Mouse (Mus musculus) hindbrain, embryonic 13.5 days (tissue): ENCODE results near the gene 1600002K03Rik. TPM values are rescaled to one million over a fixed set of nuclear protein-coding genes. Genes with fewer than 3 reads are reported as not detected.

Experiments
- ATAC-seq: fragments of 200-750 bp; cut with Nextera tagmentation; 2 replicates; pipeline ENCODE4 v1.8.0; 2017; ENCODE audit warnings: moderate TSS enrichment; ENCODE audit not compliant: low FRiP score
- H3K27ac ChIP-seq: fragments of 300-500 bp; sonication (generic); 2 replicates; pipeline ENCODE4 v1.5.1; 2015; ENCODE audit warnings: inconsistent platforms, mild to moderate bottlenecking, moderate library complexity
- H3K27me3 ChIP-seq: fragments of 300-500 bp; sonication (generic); 2 replicates; pipeline ENCODE4 v1.6.1; 2015; ENCODE audit warnings: mild to moderate bottlenecking, inconsistent platforms
- H3K36me3 ChIP-seq: fragments of 300-500 bp; sonication (generic); 2 replicates; pipeline ENCODE4 v1.6.1; 2015; ENCODE audit warnings: mild to moderate bottlenecking, inconsistent platforms
- H3K4me1 ChIP-seq: fragments of 300-500 bp; sonication (generic); replicated peaks from 2 replicates; pipeline ENCODE4 v1.6.1; 2015; ENCODE audit warnings: inconsistent platforms
- H3K4me2 ChIP-seq: fragments of 300-500 bp; sonication (generic); 2 replicates; pipeline ENCODE4 v1.6.1; 2015; ENCODE audit warnings: inconsistent platforms, mild to moderate bottlenecking, moderate library complexity
- H3K4me3 ChIP-seq: fragments of 300-500 bp; sonication (generic); 2 replicates; pipeline ENCODE4 v1.5.1; 2015; ENCODE audit warnings: mild to moderate bottlenecking, inconsistent platforms
- H3K9ac ChIP-seq: fragments of 300-500 bp; sonication (generic); 2 replicates; pipeline ENCODE4 v1.6.1; 2015; ENCODE audit warnings: mild to moderate bottlenecking, inconsistent platforms
- H3K9me3 ChIP-seq: fragments of 300-500 bp; sonication (generic); 2 replicates; pipeline ENCODE4 v1.6.1; 2016; ENCODE audit warnings: inconsistent platforms
- WGBS: fragments of 180-500 bp; shearing (Covaris S2); methylation state at CpG from one replicate; pipeline ENCODE4 v1.1.7; 2015; 5-methylcytosine and 5-hydroxymethylcytosine counted together
- polyA plus RNA-seq: library from polyadenylated mRNA; unstranded; fragments of >200 nt; fragmentation: Nextera tagmentation; extraction: Ambion mirVana; gene quantifications from 2 replicates; pipeline ENCODE4 v1.2.1, GENCODE M21; 2015

The 1600002K03Rik gene
- 11.9 and 14.1 TPM in 2 replicates for polyA plus RNA-seq

DNA sequence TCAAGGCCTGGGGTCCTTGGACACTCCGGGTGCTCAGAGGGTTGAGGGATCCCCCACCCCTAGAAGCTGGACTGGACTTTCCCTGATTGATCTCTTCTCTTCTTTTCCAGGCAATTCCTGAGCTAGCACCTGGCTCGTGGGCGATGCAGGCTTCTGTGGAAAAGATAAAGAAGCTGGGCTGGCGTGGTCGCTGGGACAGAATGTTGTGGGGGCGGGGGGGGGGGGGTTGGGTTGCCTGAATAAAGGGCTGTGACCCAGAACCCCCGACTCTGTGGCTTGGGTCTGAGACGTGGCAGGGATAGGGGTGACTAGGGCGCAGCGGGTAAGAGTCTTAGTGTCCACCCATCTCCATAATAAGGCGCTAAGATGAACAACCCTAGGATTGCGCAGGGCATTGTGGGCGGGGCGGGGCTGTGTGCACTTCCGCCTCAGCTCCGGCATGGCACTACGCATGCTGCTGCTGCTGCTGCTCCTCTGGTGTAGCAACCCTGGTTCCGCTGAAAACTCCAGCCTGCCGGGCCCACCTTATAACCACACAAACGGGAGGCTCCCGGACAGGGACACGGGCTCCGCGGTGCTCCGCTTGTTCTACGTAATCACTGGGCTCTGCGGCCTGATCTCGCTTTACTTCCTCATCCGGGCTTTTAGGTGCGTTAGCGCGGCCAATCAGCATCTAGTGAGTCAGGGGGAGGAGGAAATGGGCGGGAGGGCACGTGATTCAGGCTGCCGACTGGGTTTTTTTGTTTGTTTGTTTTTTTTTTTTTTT lies at the start of gene 1600002K03Rik:
TSS of gene 1600002K03Rik (plus strand) at position 418 of the 766 bp plus-strand sequence.
- peak; percentile 75 for ATAC-seq
- H3K27ac ChIP-seq, result peak within 1 kb of the TSS; percentile 93
- H3K9me3 ChIP-seq, result no peaks in the 10 kb centered on the region
- no peaks in the 10 kb centered on the region for H3K27me3 ChIP-seq
- H3K9ac ChIP-seq, result peak within 1 kb of the TSS; percentile 71
- H3K4me3 ChIP-seq, result peak within 1 kb of the TSS; percentile 47
- H3K4me2 ChIP-seq, result peak within 1 kb of the TSS; percentile 61
- H3K36me3 ChIP-seq, result peaks cover 33% of the 10 kb centered on the region
- WGBS, result 7% methylated on average over 35 of the region's 35 CpGs
- H3K4me1 ChIP-seq, result peaks cover 62% of the 10 kb centered on the region

DNA sequence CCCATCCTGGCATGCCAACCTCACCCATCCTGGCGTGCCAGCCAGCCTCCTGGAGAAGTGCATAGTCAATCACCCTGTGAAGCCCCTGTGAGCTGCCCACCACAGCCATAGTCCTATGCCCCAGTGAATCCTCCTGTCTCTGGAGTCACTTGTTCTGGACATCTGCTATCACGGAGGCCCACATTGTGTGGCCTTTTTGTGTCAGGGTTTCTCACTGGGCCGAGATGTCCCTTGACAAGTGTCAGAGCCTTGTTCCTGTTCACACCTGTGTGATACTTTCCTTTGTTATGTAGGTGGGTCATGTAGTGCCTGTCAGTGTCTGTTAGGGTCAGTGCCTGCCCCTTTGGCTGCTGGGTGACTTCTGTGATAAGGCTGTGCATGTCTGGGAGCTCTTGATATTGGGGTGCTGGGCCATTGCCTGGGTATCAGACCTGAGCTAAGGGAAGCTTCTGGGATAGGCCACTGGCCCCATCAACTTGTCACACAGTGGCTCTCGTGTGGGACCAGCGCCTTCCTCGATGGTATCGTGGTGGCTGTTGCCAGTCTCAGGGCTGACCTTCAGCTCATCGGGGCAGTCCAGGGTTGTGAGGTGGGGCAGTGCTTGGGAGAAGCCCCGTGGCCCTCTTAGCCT lies 48.7 kb upstream of the 1600002K03Rik start:
- 95% methylated on average over 9 of the region's 9 CpGs for WGBS
- Histone ChIP-seq H3K36me3 (peaks cover 81% of the 10 kb centered on the region), H3K9me3 (no peaks in the 10 kb centered on the region), H3K4me3 (no peak overlapping the region), H3K27ac (no peak overlapping the region), H3K27me3 (no peaks in the 10 kb centered on the region), H3K4me1 (peaks cover 24% of the 10 kb centered on the region), H3K9ac (peak overlapping the region; percentile 49; the same call in 1 of the 2 replicates), H3K4me2 (no peak overlapping the region)
- ATAC-seq, result no peak

DNA sequence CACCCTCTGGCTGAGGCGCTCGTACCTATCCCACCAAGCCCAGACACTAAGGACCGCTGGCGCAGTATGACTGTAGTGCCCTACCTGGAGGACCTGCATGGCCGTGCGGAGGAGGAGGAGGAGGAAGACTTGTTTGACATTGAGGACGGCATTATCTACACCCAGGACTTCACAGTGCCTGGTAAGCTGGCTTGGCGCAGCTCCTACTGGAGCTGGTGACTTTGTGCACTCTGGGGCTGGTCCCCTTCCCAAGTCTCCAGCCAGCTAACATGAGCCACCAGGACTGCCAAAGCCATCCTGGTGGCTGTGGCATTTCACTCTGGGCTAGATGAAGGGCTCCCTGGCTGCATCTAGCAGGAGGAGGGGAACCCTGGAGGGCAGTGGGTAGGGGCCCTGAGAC lies 44.8 kb upstream of the 1600002K03Rik start:
- no peak overlapping the region for H3K9ac ChIP-seq
- no peak overlapping the region; the same call in 1 of the 2 replicates for H3K27ac ChIP-seq
- H3K4me2 ChIP-seq, result no peak overlapping the region
- ATAC-seq, result no peak
- no peaks in the 10 kb centered on the region for H3K9me3 ChIP-seq
- H3K4me3 ChIP-seq, result no peak overlapping the region
- peaks cover 98% of the 10 kb centered on the region for H3K36me3 ChIP-seq
- WGBS, result 92% methylated on average over 8 of the region's 8 CpGs
- 0 out of 2 replicates have a peak, but pooled peaks cover 7% of the 10 kb centered on the region for H3K27me3 ChIP-seq
- peaks cover 24% of the 10 kb centered on the region for H3K4me1 ChIP-seq

DNA sequence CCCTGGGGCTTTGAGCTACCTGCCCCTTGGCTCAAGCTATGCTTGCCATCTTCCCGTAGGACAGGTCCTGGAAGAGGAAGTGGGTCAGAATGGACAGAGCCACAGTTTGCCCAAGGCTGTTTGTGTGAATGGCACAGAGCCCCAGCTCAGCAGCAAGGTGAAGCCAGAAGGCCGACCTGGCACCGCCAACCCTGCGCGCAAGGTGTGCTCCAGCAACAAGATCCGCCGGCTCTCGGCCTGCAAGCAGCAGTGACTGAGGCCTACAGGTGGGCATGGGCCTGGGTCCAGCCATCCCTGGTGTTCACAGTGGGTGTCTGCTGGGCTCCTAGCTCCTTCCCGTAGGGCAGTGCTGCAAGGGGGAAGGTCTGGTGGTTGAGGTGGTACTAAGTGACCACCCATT lies 42.9 kb upstream of the 1600002K03Rik start:
- peaks cover 100% of the 10 kb centered on the region for H3K36me3 ChIP-seq

DNA sequence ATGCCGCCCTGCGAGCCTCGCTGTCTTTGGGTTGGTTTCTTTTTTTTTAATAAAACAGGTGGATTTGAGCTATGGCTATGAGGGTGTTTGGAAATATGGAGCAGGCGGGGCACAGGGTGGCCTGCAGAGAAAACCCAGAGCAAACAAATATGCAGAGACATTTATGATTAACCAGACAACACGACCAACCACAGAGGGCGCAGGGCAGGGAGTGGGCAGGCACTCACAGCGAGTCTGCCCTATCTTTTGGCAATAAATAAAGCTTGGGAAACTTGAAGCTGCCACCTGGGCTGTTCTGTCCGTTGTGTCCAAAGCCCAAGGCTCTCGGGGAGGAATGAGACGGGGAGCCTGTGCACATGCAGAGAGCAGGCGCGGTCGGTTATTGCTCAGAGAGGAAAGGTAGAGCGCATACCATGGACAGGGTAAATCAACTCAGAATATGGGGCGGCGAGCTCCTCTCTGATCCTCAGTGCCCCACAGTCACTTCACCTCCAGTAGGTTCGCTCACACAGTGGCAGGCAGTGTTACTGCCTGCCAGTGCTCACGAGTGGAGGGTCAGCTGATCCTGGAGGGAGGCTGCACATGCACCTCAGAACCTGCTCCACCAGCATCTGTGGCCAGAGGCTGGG lies 42.2 kb upstream of the 1600002K03Rik start:
- no peak for ATAC-seq
- peaks cover 17% of the 10 kb centered on the region; the same call in 1 of the 2 replicates for H3K27me3 ChIP-seq
- H3K27ac ChIP-seq, result no peak overlapping the region
- peaks cover 20% of the 10 kb centered on the region for H3K4me1 ChIP-seq
- no peak overlapping the region for H3K4me2 ChIP-seq
- 86% methylated on average over 18 of the region's 18 CpGs for WGBS
- H3K9ac ChIP-seq, result no peak overlapping the region
- no peak overlapping the region for H3K4me3 ChIP-seq
- H3K9me3 ChIP-seq, result no peaks in the 10 kb centered on the region
- H3K36me3 ChIP-seq, result peaks cover 100% of the 10 kb centered on the region

More for the DNA sequence above, 42.9 kb upstream of the 1600002K03Rik start:
- WGBS, result 94% methylated on average over 9 of the region's 9 CpGs
- peaks cover 11% of the 10 kb centered on the region; the same call in 1 of the 2 replicates for H3K27me3 ChIP-seq
- no peak overlapping the region for H3K4me2 ChIP-seq
- 0 out of 2 replicates have a peak overlapping the region, but pooled peaks have one; percentile 1 for H3K9ac ChIP-seq
- H3K4me1 ChIP-seq, result peaks cover 23% of the 10 kb centered on the region
- no peak for ATAC-seq
- H3K27ac ChIP-seq, result no peak overlapping the region
- H3K4me3 ChIP-seq, result no peak overlapping the region
- H3K9me3 ChIP-seq, result no peaks in the 10 kb centered on the region

DNA sequence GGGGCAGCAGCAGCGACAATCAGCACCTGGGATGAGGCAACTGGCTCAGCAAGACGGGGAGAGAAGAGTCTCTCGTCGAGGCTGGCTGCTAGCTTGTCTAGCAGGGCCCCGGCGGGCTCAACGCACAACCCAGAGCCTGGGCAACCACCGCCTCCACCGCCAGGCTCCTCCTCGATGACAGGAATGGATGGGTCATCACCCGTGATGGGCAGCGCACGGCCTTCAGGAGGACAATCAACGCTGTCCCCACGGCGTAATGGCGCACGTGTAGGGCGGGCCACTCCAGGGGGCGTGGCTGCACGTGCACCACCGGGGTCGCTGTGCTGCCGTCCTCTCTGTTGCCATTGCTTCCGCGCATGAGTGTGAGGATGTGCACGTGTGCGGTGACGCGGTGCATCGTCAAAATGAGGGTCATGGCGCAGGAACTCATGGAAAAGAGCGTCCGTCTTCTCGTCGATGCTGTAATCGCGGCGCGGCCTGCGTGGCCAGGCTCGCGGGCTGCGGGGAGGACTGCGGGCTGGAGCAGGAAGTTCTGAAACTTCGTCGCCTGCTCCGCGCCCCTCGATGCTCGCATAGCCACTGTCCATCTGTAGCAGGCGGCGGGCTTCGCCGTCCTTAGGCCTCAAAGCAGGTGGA lies 41.3 kb upstream of the 1600002K03Rik start:
- H3K4me1 ChIP-seq, result peaks cover 27% of the 10 kb centered on the region
- peaks cover 100% of the 10 kb centered on the region for H3K36me3 ChIP-seq
- peak overlapping the region; percentile 13; the same call in 1 of the 2 replicates for H3K27ac ChIP-seq
- H3K27me3 ChIP-seq, result peaks cover 25% of the 10 kb centered on the region
- 8% methylated on average over 55 of the region's 55 CpGs for WGBS
- no peaks in the 10 kb centered on the region for H3K9me3 ChIP-seq
- ATAC-seq, result peak; percentile 34; the same call in 1 of the 2 replicates
- peak overlapping the region; percentile 49 for H3K9ac ChIP-seq
- peak overlapping the region; percentile 23 for H3K4me2 ChIP-seq
- H3K4me3 ChIP-seq, result peak overlapping the region; percentile 9

DNA sequence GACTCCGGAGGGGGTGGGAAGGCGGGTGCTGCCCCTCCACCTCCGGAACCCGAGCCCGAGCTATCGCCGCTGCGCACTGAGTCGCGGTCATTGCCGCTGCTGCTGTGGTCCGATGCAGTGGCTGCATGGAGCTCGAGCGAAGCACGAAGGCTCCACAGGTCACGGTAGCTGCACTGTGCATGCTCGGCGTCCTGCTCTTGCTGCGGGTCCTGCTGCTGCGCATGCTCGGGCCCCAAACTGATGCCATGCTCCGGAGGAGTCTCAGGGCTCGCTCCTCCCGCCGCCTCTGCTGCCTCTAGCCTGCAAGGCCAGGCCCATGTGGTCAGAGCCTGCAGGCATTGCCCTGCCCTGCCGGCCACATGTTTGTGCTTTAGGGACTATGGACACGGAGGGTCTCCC lies 40.8 kb upstream of the 1600002K03Rik start:
- WGBS, result 34% methylated on average over 27 of the region's 27 CpGs
- Histone ChIP-seq H3K27me3 (peaks cover 30% of the 10 kb centered on the region), H3K4me2 (peak overlapping the region; percentile 23), H3K36me3 (peaks cover 97% of the 10 kb centered on the region), H3K9me3 (no peaks in the 10 kb centered on the region), H3K27ac (peak overlapping the region; percentile 13; the same call in 1 of the 2 replicates), H3K4me3 (peak overlapping the region; percentile 9), H3K9ac (peak overlapping the region; percentile 49), H3K4me1 (peaks cover 32% of the 10 kb centered on the region)
- ATAC-seq, result no peak

DNA sequence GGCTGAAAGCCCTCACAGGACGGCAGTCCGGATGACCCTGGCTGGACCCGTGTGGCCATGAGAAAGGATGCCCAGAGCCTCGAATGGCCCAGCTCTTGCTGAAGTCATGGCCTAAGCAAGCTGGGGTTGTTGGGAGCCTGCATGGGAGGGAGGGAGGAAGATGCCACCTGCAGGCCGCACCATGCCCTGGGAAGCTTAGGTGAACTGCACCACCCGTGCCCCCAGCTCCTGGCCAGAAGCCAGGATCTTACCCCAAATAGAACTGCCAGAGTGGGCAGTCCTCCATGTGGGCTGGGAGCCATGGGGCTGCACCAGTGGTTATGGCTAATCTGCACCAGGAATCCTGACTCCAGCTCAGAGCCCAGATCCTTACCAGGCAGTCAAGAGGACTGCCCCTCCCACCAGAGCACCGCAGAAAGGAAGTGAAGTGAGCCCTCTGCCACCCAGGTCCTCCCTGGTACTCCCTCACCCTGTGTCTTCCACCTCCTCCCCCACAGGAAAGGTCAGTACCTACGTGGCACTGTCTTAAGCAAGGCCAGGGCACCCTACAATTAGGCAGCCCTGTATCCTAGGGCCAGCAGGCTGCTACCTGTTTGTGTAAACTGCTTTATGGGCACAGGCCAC lies 39.4 kb upstream of the 1600002K03Rik start:
- no peak overlapping the region for H3K9ac ChIP-seq
- H3K36me3 ChIP-seq, result peaks cover 83% of the 10 kb centered on the region
- no peak overlapping the region for H3K4me2 ChIP-seq
- peaks cover 32% of the 10 kb centered on the region for H3K27me3 ChIP-seq
- 81% methylated on average over 8 of the region's 8 CpGs for WGBS
- no peaks in the 10 kb centered on the region for H3K9me3 ChIP-seq
- no peak overlapping the region for H3K4me3 ChIP-seq
- ATAC-seq, result no peak
- H3K27ac ChIP-seq, result no peak overlapping the region
- H3K4me1 ChIP-seq, result peaks cover 46% of the 10 kb centered on the region

DNA sequence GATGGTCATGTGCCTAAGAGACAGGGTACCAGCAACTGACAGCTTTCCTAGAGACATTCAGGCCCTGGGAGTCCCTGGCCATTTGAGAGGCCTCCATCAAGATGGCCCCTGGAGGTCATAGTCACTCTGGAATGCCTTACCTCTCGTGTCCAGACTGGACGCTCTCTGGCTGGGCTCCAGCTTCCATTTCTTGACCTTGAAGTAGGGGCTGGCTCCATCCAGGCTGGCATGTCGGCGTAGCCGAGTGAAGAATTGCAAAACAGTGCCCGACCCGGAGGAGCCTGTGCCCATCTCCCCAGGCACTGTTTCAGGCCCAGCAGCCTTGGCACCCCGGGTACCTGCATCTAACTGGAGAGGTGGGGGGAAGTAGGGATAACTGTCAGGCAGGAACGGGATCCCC lies 38.3 kb upstream of the 1600002K03Rik start:
- 91% methylated on average over 9 of the region's 9 CpGs for WGBS
- H3K36me3 ChIP-seq, result peaks cover 72% of the 10 kb centered on the region

DNA sequence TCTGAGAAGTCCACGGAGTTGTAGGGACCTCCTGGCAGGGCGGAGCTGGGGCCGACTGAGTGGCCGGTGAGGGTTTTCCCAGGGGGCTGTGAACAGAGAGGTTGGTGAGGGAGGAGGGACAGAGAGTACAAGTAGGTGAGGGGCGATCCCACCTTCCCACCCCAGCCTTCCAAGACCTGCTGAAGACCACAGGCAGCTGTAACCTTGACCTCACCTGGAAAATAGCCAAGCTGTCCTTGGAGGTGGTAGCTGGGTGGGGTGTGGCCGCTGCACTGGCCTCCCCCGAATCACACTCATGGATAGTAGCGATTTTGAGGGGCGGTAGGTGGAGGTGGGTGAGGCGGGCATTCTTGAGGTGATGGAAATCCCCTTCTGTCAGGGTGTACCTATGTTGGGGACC lies 37.6 kb upstream of the 1600002K03Rik start:
- Histone ChIP-seq H3K4me1 (peaks cover 54% of the 10 kb centered on the region), H3K9me3 (no peaks in the 10 kb centered on the region), H3K4me3 (no peak overlapping the region), H3K27ac (no peak overlapping the region), H3K4me2 (no peak overlapping the region), H3K9ac (no peak overlapping the region), H3K27me3 (peaks cover 29% of the 10 kb centered on the region), H3K36me3 (peaks cover 65% of the 10 kb centered on the region)
- no peak for ATAC-seq
- 88% methylated on average over 10 of the region's 10 CpGs for WGBS

More for the DNA sequence above, 38.3 kb upstream of the 1600002K03Rik start:
- no peak overlapping the region for H3K4me3 ChIP-seq
- H3K27me3 ChIP-seq, result peaks cover 32% of the 10 kb centered on the region
- no peak overlapping the region for H3K27ac ChIP-seq
- H3K9me3 ChIP-seq, result no peaks in the 10 kb centered on the region
- ATAC-seq, result no peak
- H3K9ac ChIP-seq, result no peak overlapping the region
- peaks cover 50% of the 10 kb centered on the region for H3K4me1 ChIP-seq
- H3K4me2 ChIP-seq, result no peak overlapping the region

DNA sequence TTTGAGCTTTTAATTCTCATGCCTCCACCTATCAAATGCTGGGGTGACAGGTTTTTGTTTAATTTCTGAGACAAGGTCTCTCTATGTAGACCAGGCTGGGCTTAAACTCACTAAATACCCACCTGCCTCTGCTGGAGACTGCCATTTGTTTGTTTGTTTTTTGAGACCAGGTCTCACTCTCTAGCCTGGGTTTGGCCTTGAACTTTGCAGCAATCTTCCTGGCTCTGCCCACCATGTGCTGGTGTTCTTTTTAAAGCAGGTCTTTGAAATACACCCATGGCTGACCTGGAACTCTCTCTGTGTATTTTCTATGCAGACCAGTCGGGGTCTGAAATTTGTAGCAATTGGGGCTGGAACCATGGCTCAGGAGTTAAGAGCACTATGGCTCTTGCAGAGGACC lies 37.1 kb upstream of the 1600002K03Rik start:
- peaks cover 57% of the 10 kb centered on the region for H3K4me1 ChIP-seq
- H3K4me2 ChIP-seq, result peak overlapping the region; percentile 93; the same call in 1 of the 2 replicates
- peaks cover 60% of the 10 kb centered on the region for H3K36me3 ChIP-seq
- H3K9me3 ChIP-seq, result no peaks in the 10 kb centered on the region
- 97% methylated on average over 1 of the region's 1 CpGs for WGBS
- ATAC-seq, result no peak
- no peak overlapping the region for H3K27ac ChIP-seq
- peaks cover 29% of the 10 kb centered on the region for H3K27me3 ChIP-seq
- H3K9ac ChIP-seq, result no peak overlapping the region
- H3K4me3 ChIP-seq, result peak overlapping the region; percentile 82; the same call in 1 of the 2 replicates
